Mouse (Mus musculus) liver, embryonic 14.5 days (tissue): ENCODE measurements at regions not wholly inside any gene's neighbourhood (a gene's known extent, or its start where the extent isn't known, plus 50 kb on each side); places are given as distances from the start of the nearest gene placed in this dataset.

ENCODE experiments used
- CTCF ChIP-seq: IDR thresholded peaks from 2 replicates; pipeline ENCODE4 v1.5.1; 2016; ENCODE audit warnings: antibody characterized with exemption, low read depth, control low read depth
- EP300 ChIP-seq: IDR thresholded peaks from 2 replicates; pipeline ENCODE4 v1.6.1; 2016; ENCODE audit warnings: antibody characterized with exemption, low read depth

DNA sequence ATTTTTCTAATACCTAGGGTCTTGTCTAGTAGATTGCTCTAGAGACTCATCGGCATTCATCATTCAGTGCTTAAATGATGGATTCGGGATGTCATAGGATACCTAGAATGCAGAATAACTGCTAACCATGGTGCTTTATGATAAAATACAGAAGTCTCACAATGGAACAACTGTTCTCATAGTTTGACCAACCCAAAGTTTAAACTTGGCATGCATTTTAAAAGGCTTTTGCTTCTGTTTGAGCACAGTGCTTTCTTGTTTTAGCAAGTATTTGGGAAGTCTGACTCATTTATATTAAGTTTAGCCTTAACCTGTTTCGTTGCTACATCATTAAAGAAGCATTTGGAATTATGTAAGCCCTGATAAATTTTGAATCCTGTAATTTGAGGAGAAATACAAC, 64.2 kb upstream of the Itga1 start:
- no peak for TF ChIP-seq CTCF
- TF ChIP-seq EP300: no peak
